Mouse (Mus musculus): ENCODE measurements around the gene Ucma. TPM values are rescaled to one million over a fixed set of nuclear protein-coding genes. Genes with fewer than 3 reads are reported as not detected.
"Not testable (repeated sequence)": the region's sequence is repeated elsewhere in the genome, so short reads cannot be mapped to it uniquely, and the experiment has no call there.

The Ucma gene
- total RNA-seq (2021): not detected
- long read RNA-seq, experiment 1: 0 reads
- long read RNA-seq, experiment 2, partial matches to known transcripts: 0 of 1 reads
- long read RNA-seq, experiment 2, other reads (novel, unspliced or antisense): 0 of 1 reads

- DNase-seq: no peak
- intact Hi-C loops (cut with DNase I): no loop called here
Observed at GRCm38 (mm10) chr2:4975807-4976206, at the start of gene Ucma. Ucma (plus strand) TSS chr2:4976122.

- intact Hi-C loops (cut with DNase I): no loop called here
- DNase-seq: no peak
Observed at GRCm38 (mm10) chr2:4927391-4927790, 48.5 kb upstream of the Ucma start.

- no peak for DNase-seq
- intact Hi-C loops (cut with DNase I): no loop called here
Observed at GRCm38 (mm10) chr2:4929230-4929629, 46.7 kb upstream of the Ucma start.

DNA sequence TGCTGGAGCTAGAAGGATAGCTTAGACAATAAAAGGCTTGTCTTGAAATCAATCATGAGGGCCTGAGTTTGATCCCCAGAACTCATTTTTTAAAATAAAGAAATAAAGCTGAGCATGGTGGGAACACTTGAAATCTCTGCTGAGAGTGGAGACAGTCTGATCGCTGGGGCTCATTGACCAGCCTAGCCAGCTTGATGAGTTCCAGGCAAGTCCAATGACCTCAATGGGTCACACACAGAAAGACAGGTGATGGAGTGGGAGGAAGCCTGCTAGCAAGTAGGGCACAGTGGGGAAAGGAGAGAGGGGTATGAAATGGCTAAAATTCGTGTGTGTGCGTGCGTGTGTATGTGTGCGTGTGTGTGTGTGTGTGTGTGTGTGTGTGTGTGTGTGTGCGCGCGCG is 41.4 kb upstream of the Ucma start:
- DNase-seq: no peak
- intact Hi-C loops (cut with DNase I): no loop called here

DNA sequence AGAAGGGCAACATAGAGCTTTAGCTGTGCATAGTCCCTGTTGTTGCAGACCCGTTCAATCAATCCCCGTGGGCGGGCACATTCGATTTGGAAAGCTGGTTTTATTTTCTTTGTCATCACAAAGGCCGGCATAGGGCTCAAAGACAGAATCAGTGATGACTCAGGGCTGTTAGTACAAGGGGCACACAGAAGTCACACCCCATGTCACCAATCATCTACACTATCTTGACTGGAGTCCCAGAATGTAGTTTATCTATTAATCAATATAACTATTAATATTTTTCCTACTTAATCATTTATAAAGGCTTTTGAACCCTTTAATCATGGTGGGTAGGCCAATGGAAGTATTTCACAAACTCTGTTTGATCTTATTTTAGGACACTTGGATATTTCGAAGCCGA is 38.0 kb upstream of the Ucma start:
- no peak for DNase-seq
- intact Hi-C loops (cut with DNase I): no loop called here

GRCm38 (mm10) chr2:4940861-4941260 is 35.1 kb upstream of the Ucma start:
- intact Hi-C loops (cut with DNase I): no loop called here
- DNase-seq: no peak

DNA sequence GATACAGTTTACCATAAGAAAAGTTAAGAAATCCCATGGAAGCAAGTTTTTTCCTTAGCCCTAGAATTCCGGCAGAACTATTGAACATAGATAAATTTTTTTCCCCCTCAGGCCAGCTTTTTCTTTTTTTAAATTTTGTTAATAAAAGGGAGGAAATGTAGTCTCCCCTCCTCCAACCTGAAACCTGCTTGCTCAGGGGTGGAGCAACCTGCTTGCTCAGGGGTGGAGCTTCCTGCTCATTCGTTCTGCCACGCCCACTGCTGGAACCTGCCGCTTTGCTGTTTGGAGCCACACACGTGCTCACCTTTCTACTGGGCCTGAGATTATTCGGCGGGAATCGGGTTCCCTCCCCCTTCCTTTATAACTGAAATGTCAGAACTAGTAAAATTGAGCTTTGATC is 26.2 kb upstream of the Ucma start:
- DNase-seq; intact Hi-C loops (cut with DNase I): not testable (repeated sequence)

DNA sequence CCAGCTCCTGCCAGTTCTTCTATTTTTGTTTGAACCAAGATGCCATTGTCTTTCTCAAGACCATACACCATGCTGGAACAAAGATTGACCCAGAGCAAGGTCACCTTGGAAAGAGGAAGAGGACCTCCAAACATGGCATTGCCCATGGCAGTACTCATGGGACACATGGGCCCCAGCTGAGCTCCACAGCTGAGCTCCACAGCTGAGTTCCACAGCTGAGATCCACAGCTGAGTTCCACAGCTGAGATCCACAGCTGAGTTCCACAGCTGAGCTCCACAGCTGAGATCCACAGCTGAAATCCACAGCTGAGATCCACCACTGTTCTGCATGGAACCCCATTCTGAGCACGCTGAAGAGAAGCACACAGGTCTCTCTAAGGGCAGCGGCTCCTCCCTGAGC is 24.9 kb upstream of the Ucma start:
- DNase-seq: no peak
- intact Hi-C loops (cut with DNase I): no loop called here

DNA sequence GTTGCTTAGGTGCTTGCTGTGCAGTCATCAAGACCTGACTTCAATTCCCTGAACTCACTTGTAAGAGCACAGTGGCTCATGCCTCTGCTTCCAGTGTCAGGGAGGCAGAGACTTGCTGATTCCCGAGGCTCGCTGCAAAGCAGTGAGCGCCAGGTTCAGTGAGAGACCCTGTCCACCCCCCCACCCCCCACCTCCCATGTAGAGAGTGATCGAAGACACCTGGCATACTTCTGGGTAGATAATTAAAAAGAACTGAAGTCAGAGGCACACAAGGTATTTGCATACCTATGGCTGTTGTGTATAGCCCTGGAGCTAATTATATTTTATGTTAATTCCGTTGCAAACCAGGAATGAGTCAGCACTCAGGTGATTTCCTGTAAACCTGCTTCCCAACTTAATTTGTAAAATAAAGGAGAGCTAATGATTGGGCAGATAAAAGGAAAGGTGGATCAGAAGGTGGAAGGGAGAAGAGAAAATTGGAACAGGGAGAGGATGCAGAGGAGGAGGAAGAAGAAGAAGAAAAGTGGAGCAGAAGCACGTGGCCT is 21.6 kb upstream of the Ucma start:
- intact Hi-C loops (cut with DNase I): no loop called here
- DNase-seq: no peak

- no peak for DNase-seq
- intact Hi-C loops (cut with DNase I): no loop called here
Observed at GRCm38 (mm10) chr2:4958039-4958438, 17.9 kb upstream of the Ucma start.

DNA sequence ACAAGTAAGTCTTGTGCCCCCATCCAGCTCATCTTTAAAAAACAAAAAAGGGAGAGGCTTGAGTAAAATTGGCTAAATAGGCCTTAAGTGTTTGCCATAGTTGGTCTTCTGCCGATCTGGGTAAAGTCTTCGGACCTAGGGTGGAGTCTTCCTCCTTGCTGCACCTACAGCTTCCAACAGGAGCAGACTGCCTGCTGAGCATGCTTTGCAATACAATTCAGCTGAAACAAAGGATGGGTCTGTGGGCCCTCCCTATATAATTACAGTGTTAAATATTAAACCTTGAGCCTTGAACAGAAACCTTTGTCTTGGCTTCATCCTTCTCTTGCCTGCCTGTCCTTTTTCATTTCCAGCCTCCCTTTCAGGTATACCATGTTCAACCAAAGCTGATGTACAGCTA is 8.1 kb upstream of the Ucma start:
- no peak for DNase-seq
- intact Hi-C loops (cut with DNase I): no loop called here

DNA sequence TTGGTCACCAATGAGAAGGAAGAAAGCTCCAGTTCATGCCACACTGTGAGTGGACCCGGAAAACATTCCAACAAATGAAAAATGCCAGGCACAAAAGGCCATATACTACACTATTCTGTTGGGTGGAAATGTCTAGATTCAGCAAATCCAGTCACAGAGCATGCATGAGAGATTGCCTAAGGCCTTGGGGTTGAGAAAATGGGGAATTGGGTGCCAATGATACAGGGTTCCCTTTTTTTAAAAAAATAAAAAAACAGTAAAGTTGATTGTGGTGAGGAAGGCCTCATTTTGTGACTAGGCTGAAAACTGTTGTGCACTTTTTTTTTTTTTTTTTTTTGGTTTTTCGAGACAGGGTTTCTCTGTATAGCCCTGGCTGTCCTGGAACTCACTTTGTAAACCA is 6.8 kb upstream of the Ucma start:
- intact Hi-C loops (cut with DNase I): no loop called here
- DNase-seq: no peak

GRCm38 (mm10) chr2:4978091-4978490 is 2.2 kb downstream of the Ucma start:
- intact Hi-C loops (cut with DNase I): no loop called here

GRCm38 (mm10) chr2:4983987-4984386 is 8.1 kb downstream of the Ucma start:
- intact Hi-C loops (cut with DNase I): no loop called here

More at GRCm38 (mm10) chr2:4978091-4978490, 2.2 kb downstream of the Ucma start:
- peak in 1 of 2 experiments; percentile 5 for DNase-seq

GRCm38 (mm10) chr2:4985000-4985399 is 9.1 kb downstream of the Ucma start:
- intact Hi-C loops (cut with DNase I): no loop called here
- no peak for DNase-seq

More at GRCm38 (mm10) chr2:4983987-4984386, 8.1 kb downstream of the Ucma start:
- no peak for DNase-seq

GRCm38 (mm10) chr2:4986798-4987197 is 10.9 kb downstream of the Ucma start:
- intact Hi-C loops (cut with DNase I): no loop called here
- no peak for DNase-seq

DNA sequence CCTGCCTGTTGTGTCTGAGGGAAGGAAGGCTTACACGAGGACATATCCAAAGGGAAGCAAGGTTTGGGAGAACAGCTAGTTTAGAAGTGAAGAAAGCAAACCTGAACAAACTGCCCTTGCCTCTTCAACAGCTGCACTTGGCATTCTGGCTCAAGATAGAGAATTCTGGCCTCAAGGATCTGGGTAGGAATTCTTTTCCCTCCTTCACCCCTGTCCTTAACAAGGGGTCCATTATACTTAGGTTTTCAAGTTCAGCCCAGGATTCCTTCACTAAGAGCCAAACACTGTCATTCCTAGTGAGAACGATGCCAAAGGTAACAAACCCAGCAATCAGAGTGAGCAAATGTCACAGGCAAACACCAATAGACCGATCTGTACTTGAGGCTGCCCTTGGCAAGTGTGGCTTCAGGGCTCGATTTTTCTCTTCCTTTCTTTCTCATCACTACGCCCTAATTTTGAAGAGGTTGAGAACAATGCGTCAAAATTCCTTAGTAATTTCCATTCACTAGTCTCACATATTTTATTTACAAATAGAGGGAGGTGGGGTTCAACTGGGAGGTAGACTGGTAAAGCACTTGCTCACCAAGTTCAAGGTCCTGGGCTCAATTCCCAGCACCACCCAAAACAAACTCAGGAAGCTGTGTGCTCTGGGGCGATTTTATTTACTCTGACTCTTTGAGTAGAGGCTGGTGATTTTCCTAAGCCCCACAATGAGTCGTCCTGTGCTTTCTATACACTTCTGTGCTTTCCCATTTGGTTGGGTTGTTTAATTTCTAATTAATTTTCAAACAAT is 11.7 kb downstream of the Ucma start:
- no peak for DNase-seq
- intact Hi-C loops (cut with DNase I): no loop called here

DNA sequence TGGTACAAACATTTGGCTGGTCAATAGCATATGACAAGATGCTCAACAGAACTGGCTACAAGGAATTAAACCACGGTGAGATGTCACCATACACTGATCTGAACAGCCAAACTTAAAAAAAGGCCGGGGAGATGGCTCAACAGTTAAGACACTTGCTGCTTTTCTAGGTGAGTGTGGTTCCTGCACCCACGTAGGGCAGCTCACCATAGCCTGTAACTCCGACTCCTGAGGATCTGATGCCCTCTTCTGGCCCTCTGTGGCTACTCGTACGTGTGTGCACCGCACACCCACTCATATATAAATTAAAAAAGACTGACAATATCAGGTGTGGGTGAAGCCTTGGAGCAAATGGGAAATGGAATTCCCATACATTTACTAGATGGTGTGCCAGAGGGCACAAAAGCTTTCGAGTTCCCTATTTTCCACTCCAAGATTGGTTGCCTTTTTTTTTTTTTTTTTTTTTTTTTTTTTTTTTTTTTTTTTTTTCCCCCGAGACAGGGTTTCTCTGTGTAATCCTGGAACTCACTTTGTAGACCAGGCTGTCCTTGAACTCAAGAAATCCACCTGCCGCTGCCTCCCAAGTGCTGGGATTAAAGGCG is 13.0 kb downstream of the Ucma start:
- intact Hi-C loops (cut with DNase I): no loop called here
- DNase-seq: no peak

- intact Hi-C loops (cut with DNase I): no loop called here
- DNase-seq: no peak
Observed at GRCm38 (mm10) chr2:4993584-4993983, 17.7 kb downstream of the Ucma start.

DNA sequence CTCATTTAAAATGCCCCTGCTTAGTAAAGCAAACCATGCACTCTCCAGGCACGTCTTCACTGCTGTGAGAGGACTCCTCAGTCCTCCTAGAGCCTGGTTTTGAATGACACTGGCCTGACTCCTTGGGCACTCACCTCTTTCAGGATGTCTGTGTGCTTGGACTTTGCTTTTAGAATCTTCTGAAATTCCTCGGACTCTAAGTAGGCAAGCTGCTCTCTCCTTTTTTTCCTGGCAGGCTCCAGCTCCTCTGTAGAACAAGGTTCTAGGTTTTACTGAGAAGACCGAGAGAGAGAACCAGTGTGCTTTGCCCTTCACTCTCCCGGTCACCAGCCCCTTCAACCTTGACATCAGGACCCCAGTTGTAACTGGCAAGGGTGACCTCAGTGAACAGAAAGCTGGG is 18.5 kb downstream of the Ucma start:
- intact Hi-C loops (cut with DNase I): no loop called here
- DNase-seq: no peak

- no peak for DNase-seq
- intact Hi-C loops (cut with DNase I): no loop called here
Observed at GRCm38 (mm10) chr2:4995646-4996045, 19.7 kb downstream of the Ucma start.

DNA sequence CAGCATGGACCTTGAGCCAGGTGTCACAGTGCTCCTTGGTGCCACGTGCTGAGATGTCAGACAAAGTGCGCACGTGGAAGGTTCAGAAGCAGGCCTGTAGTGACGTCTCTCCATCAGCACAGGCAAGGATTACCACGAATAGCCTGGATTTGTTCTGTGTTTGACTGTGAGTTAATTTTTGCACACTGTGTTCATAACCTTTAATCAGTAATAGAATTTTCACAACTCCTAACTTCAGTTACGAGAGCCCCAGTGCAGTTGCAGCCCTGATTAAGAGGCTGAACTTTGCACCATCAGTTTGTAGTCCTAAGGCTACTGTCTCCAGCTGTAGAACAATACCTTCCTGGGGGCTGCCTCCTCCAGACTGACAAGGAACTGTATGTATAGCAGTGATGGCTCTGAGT is 20.5 kb downstream of the Ucma start:
- no peak for DNase-seq
- intact Hi-C loops (cut with DNase I): no loop called here

Data from heart, postnatal 14 days (tissue).